Mouse (Mus musculus): ENCODE data around the gene Srarp.

The Srarp gene

DNA sequence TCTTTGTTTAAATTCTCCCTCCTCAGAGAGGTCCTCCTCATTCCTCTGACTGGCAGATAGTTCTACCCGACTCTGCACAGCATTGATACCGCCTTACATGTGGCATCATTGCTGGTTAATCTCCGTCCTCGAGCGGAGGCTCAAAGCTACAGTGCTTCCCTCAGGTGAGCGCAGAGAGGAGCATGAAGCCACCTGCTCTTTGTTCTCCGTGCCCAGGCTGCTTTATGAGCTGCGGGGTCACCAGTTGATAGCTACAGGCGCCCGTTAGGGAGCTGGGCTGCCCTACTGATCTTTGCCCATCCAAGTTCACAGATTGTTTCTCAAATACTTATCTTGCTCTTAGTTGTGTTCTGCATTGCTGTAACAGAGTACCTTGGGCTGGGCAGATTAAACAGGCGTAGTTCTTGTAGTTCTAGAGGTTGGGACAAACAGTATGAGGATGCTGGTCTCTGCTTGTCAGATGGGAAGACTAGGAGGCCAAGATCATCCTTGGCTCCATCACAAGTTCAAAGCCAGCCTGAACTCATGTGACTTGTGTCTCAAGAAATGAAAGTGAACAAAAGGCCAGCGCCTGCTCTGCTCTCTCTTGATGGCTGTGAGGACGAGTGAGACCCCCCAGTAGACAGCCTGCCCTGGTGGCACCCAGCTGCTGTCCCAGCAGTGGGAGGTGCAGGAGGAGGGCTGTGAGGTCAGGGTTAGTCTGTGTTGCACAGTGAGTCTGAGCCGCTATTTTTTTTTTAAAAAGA lies 20.5 kb upstream of the Srarp start:
- DNase-seq: no peak

DNA sequence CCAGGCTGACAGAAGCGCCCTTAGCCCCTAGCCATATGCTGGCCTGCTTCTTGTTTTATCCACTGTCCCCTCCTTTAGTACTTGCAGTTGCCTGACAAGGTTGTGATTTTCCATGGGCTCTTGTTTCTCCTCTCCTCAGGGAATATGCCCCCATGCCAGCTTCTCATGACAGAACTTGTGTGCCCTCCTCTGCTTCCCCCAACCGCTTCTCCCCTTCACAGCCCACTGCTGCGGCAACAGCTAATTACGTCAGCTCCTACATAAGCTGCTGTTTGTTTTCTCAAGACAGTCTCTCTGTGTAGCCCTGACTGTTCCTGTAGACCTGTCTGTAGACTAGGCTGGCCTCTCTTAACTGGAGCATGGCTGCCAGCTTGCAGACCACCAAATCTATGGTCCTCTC lies 19.6 kb upstream of the Srarp start:
- DNase-seq: no peak

- no peak for DNase-seq
Observed at GRCm38 (mm10) chr4:141454581-141455350, 18.9 kb upstream of the Srarp start.

DNA sequence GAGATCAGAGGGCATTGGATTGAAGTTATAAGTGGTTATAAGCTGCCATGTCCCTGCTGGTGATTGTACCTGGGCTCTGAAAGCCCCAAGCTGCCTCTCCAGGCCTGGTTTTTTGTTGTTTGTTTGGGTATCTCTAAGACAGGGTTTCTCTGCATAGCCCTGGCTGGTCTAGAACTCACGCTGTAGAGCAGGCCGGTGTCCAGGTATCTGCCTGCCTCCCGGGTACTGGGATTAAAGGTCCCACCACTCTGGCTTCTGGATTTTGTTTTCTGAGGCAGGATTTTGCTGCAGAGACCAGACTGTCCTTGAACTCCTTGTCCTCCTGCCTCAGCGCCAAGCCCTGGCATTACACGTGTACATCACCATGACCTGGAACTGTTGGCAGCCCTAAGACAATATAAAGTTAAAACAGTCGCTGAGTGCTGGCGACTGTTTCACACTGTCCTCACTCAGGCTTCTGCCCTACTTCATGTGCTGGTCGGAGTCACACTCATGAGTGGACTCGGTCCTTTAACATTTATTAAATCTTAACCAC lies 16.1 kb upstream of the Srarp start:
- no peak for DNase-seq

- DNase-seq: no peak
Observed at GRCm38 (mm10) chr4:141451251-141451650, 15.3 kb upstream of the Srarp start.

GRCm38 (mm10) chr4:141446211-141446610 lies 10.3 kb upstream of the Srarp start:
- no peak for DNase-seq

- DNase-seq: no peak
Observed at GRCm38 (mm10) chr4:141445328-141445720, 9.4 kb upstream of the Srarp start.

- DNase-seq: peak; percentile 93
Observed at GRCm38 (mm10) chr4:141444451-141445327, 8.8 kb upstream of the Srarp start, which contains the start of gene Zbtb17. TSS of gene Zbtb17 (plus strand) at chr4:141444654.

DNA sequence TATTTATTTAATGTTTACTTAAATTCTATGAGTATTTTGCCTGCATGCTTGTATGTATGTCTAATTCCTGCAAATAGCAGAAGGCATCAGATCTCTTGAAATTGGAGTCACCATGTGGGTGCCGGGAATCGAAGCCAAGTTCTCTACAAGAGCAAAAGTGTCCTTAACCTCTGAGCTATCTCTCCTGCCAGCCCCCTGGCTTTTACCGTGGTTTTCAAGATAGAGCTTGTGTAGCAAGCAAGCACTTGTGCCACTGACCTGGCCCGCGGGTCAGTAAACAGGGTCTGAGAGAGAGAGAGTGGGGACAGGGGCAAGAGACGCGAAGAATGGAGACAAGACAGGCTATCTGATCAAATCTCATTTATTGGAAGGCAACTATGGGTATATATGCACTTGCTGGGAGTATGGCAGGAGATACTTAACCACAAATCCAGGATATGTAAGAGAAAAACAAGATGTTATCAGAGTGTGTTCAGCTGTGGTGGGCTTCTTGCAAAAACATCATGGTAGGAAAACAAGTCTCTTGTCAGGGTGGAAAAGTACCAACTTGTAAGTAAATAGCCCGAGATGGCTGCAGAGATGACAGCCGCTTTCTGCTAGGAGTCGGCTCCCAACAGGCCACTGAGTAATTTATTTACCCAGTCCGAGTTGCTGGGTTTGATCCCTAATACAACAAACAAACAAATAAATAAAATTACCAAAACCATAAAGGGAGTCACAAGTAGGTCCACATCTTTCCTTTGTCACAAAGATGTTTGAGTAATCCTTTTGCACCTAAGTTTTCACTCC lies 7.9 kb upstream of the Srarp start:
- no peak for DNase-seq

GRCm38 (mm10) chr4:141440877-141441276 lies 5.0 kb upstream of the Srarp start:
- DNase-seq: no peak

DNA sequence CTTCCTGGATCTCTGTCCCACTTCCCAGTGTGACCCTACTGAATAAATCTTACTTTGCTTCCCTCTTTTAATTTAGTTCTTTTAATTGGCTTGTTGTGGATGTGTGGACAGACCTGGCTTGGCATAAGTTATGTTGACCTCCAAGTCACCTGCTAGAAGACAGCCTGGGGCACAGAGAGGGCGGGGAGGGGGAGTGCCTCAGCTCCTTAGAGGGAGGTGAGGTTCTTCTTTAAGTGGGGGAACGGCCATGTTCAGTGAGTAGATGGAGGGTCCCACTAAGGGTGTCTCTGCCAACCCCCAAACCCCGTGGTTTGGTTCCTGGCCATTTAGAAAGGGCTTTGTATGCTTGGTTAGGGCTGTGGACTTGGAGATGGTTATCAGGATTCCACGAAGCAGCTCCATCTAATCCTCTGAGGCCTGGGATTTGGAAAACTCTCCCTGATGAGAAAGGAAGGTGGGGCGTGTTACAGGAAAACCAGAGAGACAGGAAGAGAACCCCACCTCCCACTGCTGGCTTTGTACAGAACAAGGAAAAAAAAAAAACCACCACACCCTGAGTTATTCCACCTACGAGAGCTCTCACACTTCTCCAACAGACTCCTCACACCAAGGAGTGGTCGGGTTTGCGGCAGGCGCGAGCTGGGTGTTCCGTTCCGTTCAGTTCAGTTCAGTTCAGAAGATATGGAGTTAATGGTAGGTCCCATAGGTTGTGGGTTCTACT lies 3.3 kb upstream of the Srarp start:
- no peak for DNase-seq

GRCm38 (mm10) chr4:141433191-141433590 lies 2.7 kb downstream of the Srarp start:
- no peak for DNase-seq

DNA sequence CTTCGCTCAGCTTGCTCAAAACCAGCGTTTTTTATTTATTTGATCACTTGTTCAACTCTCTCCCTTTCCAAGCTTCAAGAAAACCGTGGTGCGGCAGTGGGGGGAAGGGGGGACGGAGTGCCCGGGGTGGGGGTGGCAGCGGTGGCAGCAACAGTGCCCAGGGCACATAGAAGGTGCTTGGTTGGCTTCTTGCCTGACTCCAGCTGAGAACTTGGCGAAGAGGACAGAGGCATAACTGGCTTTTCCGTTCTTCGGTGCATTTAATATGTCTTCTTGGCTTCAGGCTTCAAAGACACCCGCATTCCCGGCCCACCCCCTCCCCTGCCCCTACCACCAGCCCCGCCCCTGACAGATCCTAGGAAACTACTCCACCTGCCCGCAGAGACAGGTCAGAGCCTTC lies 3.2 kb downstream of the Srarp start:
- no peak for DNase-seq

DNA sequence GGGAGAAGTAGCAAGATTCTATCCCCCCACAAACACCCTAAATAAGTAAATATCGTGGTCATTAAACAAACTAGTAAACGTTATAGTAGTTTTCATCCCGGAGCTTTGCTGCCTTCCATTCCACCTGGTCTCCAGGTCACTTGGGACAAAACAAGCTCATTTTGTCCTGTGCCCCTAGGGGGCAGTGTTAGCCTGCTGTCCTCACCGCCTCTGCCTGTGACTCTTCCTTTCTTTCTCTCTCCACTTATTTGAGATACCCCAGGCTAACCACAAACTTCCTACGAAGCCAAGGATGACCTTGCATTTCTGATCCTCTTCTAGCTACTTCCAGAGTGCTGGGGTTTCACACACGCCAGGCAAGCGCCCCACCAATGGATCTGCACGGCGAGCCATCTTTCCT lies 4.9 kb downstream of the Srarp start:
- DNase-seq: peak; percentile 75

- DNase-seq: peak; percentile 48
Observed at GRCm38 (mm10) chr4:141429847-141430246, 6.1 kb downstream of the Srarp start.

GRCm38 (mm10) chr4:141429381-141429780 lies 6.5 kb downstream of the Srarp start:
- DNase-seq: no peak

DNA sequence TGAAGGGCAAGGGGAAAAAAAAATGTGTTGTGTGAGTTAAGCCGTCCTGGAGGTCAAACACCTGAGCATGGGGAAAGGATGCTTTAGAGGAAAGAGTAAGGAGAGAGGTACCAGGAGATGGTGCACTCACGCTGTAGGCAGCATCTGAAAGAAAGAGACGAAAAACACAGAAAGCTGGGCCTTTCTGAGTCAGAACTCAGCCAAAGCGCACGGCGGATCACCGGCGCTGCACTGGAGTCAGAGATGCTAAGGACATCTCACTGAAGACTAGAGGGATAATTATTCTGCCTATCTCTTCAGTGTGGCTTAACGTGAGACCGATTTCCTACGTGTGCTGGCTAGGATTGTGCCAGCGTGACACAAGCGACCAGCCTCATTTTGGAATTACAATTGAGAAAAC lies 8.0 kb downstream of the Srarp start:
- no peak for DNase-seq

DNA sequence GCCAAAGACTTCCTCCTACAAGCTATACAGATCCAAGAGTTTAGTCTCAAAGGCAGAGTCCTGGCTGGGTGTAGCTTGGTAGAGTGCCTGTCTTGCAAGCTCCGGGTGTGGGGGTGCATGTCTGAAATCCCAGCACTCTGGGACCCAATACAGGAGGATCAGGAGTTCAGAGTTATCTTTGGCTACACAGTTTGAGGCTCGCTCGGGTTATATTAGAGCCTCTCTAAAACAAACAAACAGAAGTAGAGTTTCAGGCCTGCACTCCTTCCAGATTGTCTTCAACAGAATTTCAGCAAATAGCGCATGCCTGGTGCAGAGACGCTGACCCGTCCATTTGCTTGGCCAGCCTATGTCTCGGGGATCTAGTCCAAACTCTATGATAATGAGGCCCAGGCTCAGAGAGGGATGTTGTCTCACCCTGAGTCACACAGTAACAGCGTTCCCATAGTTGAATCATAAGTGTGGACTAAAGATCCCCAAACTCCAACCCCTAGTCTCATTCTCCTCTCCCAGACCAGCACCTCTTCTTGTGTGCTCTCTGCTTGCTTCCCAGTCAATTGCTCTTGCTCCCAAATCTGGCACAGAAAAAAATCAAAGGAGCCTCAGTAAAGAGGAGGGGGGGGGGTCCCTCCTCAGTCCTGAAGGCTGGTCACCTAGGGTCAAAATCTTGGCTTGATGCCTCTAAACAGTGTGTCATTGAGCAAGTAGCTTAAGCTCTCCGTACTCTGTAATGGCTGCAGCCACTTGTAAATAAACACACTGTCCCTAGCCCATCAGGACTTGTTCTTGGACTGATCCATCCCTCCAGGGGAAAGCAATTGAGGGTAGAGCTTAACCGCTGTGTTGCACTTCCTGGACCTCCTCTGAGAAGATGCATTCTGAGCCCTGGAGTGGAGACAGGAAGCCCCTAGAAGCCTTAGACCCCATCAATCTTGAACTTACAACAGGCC lies 8.8 kb downstream of the Srarp start:
- no peak for DNase-seq

- peak; percentile 66 for DNase-seq
Observed at GRCm38 (mm10) chr4:141425484-141426479, 10.1 kb downstream of the Srarp start.
